Mouse (Mus musculus): ENCODE data around the gene Atp8a2. TPM values are rescaled to one million over a fixed set of nuclear protein-coding genes. Genes with fewer than 3 reads are reported as not detected.
"Not testable (repeated sequence)": the region's sequence is repeated elsewhere in the genome, so short reads cannot be mapped to it uniquely, and the experiment has no call there.

Gene Atp8a2
- polyA plus RNA-seq, 1 experiment from 2014 or later, result 6.1 TPM

GRCm38 (mm10) chr14:59626711-59627110, 570.3 kb downstream of the Atp8a2 start:
- H3K9ac ChIP-seq, result peak overlapping the region; percentile 85
- peaks cover 9% of the 10 kb centered on the region for H3K36me3 ChIP-seq
- peaks cover 23% of the 10 kb centered on the region for H3K27me3 ChIP-seq
- H3K4me3 ChIP-seq, result peak overlapping the region; percentile 67
- no peaks in the 10 kb centered on the region for H3K9me3 ChIP-seq
- peak overlapping the region; percentile 85 for H3K4me2 ChIP-seq (replicated peaks)
- WGBS, result 16% methylated on average over 8 of the region's 8 CpGs
- peaks cover 24% of the 10 kb centered on the region for H3K4me1 ChIP-seq
- peak overlapping the region; percentile 75 for H3K27ac ChIP-seq
- ATAC-seq (ENCODE audit: insufficient number of reproducible peaks, insufficient read depth, low FRiP score, low TSS enrichment), result no peak

DNA sequence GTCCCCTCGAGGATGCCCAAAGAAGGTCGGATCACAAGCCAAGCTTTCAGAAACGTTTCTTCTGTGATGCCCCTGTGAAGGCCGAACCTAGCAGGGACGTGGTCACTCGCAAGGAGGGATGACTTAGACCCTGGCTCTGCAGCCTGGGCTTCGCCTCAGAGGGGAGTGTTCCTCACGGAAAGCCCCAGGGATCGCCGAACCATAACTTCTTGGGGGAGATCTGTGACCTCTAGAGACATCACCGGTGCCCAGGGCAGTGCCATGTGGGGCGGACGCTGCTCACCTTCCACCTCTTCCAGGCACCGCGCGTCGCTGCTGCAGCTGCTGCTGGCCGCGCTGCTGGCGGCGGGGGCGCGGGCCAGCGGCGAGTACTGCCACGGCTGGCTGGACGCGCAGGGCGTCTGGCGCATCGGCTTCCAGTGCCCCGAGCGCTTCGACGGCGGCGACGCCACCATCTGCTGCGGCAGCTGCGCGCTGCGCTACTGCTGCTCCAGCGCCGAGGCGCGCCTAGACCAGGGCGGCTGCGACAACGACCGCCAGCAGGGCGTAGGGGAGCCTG, 571.1 kb downstream of the Atp8a2 start:
- peaks cover 23% of the 10 kb centered on the region for H3K27me3 ChIP-seq
- no peak for ATAC-seq (ENCODE audit: insufficient number of reproducible peaks, insufficient read depth, low FRiP score, low TSS enrichment)
- WGBS, result under 1% methylated on average over 51 of the region's 51 CpGs
- peaks cover 24% of the 10 kb centered on the region for H3K4me1 ChIP-seq
- peak overlapping the region; percentile 67 for H3K4me3 ChIP-seq
- no peaks in the 10 kb centered on the region for H3K9me3 ChIP-seq
- H3K9ac ChIP-seq, result peak overlapping the region; percentile 85
- peaks cover 9% of the 10 kb centered on the region for H3K36me3 ChIP-seq
- peak overlapping the region; percentile 85 for H3K4me2 ChIP-seq (replicated peaks)
- H3K27ac ChIP-seq, result peak overlapping the region; percentile 86

- Histone ChIP-seq H3K27me3 (peaks cover 23% of the 10 kb centered on the region), H3K4me2 (replicated peaks) (peak within 1 kb of the TSS; percentile 85), H3K4me3 (peak within 1 kb of the TSS; percentile 67), H3K36me3 (peaks cover 9% of the 10 kb centered on the region), H3K4me1 (peaks cover 24% of the 10 kb centered on the region), H3K9ac (peak within 1 kb of the TSS; percentile 85), H3K9me3 (no peaks in the 10 kb centered on the region), H3K27ac (peak within 1 kb of the TSS; percentile 86)
- WGBS, result under 1% methylated on average over 65 of the region's 65 CpGs
- ATAC-seq (ENCODE audit: insufficient number of reproducible peaks, insufficient read depth, low FRiP score, low TSS enrichment), result peak; percentile 73
These were observed 571.7 kb downstream of the Atp8a2 start, which contains the start of gene Shisa2 for GRCm38 (mm10) chr14:59625158-59625805. Gene Shisa2 (plus strand): TSS chr14:59625308.

- Histone ChIP-seq H3K4me3 (no peak overlapping the region; the same call in 1 of the 2 replicates), H3K9ac (no peak overlapping the region), H3K9me3 (no peaks in the 10 kb centered on the region), H3K4me2 (replicated peaks) (peak overlapping the region; percentile 85), H3K27ac (no peak overlapping the region), H3K4me1 (peaks cover 18% of the 10 kb centered on the region), H3K27me3 (peaks cover 21% of the 10 kb centered on the region), H3K36me3 (no peaks in the 10 kb centered on the region)
- WGBS, result 24% methylated on average over 9 of the region's 9 CpGs
- no peak for ATAC-seq (ENCODE audit: insufficient number of reproducible peaks, insufficient read depth, low FRiP score, low TSS enrichment)
These were observed 572.6 kb downstream of the Atp8a2 start for GRCm38 (mm10) chr14:59624326-59624885.

DNA sequence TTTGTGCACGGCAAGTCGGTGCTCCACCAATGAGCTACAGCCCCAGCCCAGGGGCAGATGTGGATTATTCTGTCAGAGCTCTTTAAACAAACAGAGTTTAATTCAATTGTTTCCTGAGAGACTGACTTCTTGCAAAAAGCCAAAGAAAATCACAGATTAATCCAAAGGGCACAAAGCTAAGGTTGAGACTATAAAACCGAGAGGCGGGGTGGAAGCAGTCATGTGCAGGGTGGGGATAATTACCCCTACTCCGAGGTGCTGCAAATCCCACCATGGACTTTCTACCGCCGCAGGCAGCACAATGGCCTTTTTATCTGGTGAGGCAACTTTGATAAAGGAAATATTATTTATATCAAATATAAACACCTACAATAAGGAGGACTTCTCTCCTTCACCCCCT, 580.2 kb downstream of the Atp8a2 start:
- no peak overlapping the region for H3K9ac ChIP-seq
- no peaks in the 10 kb centered on the region for H3K4me1 ChIP-seq
- no peaks in the 10 kb centered on the region for H3K27me3 ChIP-seq
- H3K9me3 ChIP-seq, result no peaks in the 10 kb centered on the region
- no peak overlapping the region for H3K27ac ChIP-seq
- no peaks in the 10 kb centered on the region for H3K36me3 ChIP-seq
- H3K4me3 ChIP-seq, result no peak overlapping the region
- no peak overlapping the region for H3K4me2 ChIP-seq (replicated peaks)
- WGBS, result 53% methylated on average over 7 of the region's 7 CpGs
- no peak for ATAC-seq (ENCODE audit: insufficient number of reproducible peaks, insufficient read depth, low FRiP score, low TSS enrichment)

DNA sequence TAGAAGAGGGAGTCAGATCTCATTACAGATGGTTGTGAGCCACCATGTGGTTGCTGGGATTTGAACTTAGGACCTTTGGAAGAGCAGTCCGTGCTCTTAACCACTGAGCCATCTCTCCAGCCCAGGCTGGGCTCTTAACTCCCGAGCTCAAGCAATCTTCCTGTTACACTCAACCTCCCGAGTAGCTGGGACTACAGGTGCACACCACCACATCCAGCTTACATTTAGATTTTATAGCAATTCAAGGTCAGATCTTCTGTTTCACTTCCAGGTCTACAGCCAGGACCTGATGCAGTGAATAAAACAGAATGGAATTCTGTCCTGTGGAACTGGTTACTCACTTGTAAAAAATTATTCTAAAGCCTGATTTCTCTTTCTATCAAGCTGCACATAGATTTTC, 582.8 kb downstream of the Atp8a2 start:
- H3K27me3 ChIP-seq; H3K9me3 ChIP-seq; H3K4me2 ChIP-seq (replicated peaks); H3K27ac ChIP-seq; H3K9ac ChIP-seq; H3K4me1 ChIP-seq; H3K4me3 ChIP-seq; H3K36me3 ChIP-seq; ATAC-seq (ENCODE audit: insufficient number of reproducible peaks, insufficient read depth, low FRiP score, low TSS enrichment): not testable (repeated sequence)
- 73% methylated on average over 3 of the region's 3 CpGs for WGBS

DNA sequence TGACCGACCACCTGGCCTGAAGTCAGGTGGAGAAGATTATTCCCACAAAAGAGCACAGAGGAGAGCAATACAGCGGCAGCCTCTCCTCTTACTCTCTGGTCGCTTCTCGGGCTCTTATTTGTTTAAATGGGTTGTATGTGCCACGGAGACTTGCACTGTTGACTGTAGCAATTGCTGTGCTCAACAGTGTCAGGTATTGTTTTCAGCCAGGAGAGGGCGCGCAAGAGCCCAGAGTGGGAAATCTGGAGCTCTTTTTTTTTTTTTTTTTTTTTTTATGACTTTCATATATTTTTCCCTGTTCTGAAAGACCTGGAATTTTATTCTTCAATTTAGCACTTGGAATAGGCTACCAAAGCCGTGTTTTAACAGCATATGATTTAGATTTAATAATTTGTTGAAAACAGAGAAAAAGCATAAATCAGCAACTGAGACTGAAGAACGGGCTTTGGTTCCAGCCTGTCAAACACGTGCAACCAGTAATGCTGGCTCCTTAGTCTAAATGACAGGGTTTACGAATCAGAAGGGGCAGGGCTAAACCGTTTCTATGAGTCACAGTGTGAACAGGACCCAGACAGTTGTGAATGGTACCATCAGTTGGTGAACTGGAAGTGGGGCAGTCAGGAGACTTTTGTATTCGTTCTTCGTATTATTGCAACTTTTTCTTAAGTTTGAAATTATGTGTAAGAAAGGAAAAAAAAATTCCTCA, 583.9 kb downstream of the Atp8a2 start:
- no peaks in the 10 kb centered on the region for H3K9me3 ChIP-seq
- H3K4me2 ChIP-seq (replicated peaks), result no peak overlapping the region
- no peak overlapping the region for H3K4me3 ChIP-seq
- no peaks in the 10 kb centered on the region for H3K27me3 ChIP-seq
- no peak overlapping the region for H3K27ac ChIP-seq
- no peaks in the 10 kb centered on the region for H3K4me1 ChIP-seq
- WGBS, result 50% methylated on average over 14 of the region's 14 CpGs
- no peak for ATAC-seq (ENCODE audit: insufficient number of reproducible peaks, insufficient read depth, low FRiP score, low TSS enrichment)
- no peak overlapping the region for H3K9ac ChIP-seq
- no peaks in the 10 kb centered on the region for H3K36me3 ChIP-seq

GRCm38 (mm10) chr14:59607021-59607420, 590.0 kb downstream of the Atp8a2 start:
- Histone ChIP-seq H3K27ac (no peak overlapping the region), H3K4me3 (no peak overlapping the region), H3K4me1 (no peaks in the 10 kb centered on the region), H3K27me3 (no peaks in the 10 kb centered on the region), H3K9ac (no peak overlapping the region), H3K9me3 (no peaks in the 10 kb centered on the region), H3K4me2 (replicated peaks) (no peak overlapping the region), H3K36me3 (no peaks in the 10 kb centered on the region)
- no peak for ATAC-seq (ENCODE audit: insufficient number of reproducible peaks, insufficient read depth, low FRiP score, low TSS enrichment)
- 33% methylated on average over 3 of the region's 3 CpGs for WGBS

DNA sequence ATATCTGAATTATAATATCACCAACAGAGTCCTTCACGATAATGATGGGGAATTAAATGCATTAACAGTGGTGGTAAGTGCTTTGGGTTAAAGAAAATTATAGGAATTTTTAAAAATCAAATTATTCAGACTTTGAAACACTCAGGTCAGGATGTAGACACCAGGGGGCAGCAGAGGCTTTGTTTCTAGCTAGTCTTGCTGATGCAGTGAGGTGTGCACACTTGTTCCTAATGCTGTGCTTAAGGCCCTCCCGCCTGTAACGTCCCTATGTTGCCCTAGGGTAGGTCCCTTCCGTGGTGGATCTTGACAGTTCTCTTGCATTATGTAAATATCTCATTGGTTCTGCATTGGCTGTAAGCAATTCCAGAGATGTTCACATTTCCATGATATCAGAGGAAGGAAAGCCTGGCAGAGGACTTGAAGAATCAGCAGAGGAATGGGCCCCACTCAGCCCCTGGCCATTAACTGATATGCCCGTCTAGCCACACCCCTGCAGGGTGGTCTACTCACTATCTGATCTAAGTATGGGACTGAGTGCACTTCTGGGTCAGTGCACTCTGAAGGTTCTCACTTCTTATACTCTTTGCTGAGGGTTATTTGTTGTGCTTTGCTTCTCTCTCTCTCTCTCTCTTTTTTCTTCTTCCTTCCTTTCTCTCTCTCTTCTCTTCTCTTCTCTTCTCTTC, 591.2 kb downstream of the Atp8a2 start:
- Histone ChIP-seq H3K4me3 (no peak overlapping the region), H3K27ac (no peak overlapping the region), H3K4me2 (replicated peaks) (no peak overlapping the region), H3K36me3 (no peaks in the 10 kb centered on the region), H3K27me3 (no peaks in the 10 kb centered on the region), H3K4me1 (no peaks in the 10 kb centered on the region), H3K9me3 (no peaks in the 10 kb centered on the region), H3K9ac (no peak overlapping the region)
- no peak for ATAC-seq (ENCODE audit: insufficient number of reproducible peaks, insufficient read depth, low FRiP score, low TSS enrichment)
- WGBS, result 22% methylated on average over 5 of the region's 5 CpGs

DNA sequence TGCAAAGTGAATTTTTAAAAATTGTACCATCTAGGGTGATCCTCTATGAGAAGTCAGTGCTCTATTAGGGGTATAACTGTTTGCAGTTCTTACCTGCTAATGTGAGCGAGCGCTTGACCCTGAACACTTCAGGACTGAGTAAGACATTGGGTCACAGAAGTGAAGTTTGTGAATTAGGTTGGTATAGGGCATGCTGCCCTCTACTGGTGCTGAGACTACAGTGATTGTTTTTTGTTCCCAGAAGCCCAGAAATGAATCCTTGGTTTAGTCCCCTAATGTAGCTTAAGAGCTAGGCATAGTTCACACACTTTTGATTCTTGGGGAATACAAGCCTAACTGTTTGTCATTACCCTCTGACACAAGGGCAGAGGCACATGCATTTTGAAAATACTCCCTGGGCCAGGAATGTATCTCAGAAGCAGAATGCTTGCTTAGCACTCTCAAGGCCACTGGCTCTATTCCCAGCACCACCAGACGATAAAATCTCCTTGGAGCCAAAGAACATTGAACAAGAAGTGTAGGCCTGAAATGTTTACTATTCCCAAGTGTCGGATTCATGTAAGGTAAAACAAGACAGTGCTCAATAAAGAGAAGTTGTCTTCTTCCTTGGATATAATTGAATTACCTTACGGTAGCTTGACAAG, 592.9 kb downstream of the Atp8a2 start:
- ATAC-seq (ENCODE audit: insufficient number of reproducible peaks, insufficient read depth, low FRiP score, low TSS enrichment), result no peak
- Histone ChIP-seq H3K27me3 (no peaks in the 10 kb centered on the region), H3K9ac (no peak overlapping the region), H3K4me2 (replicated peaks) (no peak overlapping the region), H3K9me3 (no peaks in the 10 kb centered on the region), H3K4me1 (no peaks in the 10 kb centered on the region), H3K4me3 (no peak overlapping the region), H3K36me3 (no peaks in the 10 kb centered on the region), H3K27ac (no peak overlapping the region)
- 74% methylated on average over 5 of the region's 5 CpGs for WGBS

- Histone ChIP-seq H3K27me3 (no peaks in the 10 kb centered on the region), H3K4me2 (replicated peaks) (peak overlapping the region; percentile 97), H3K36me3 (0 out of 2 replicates have a peak, but pooled peaks cover 4% of the 10 kb centered on the region), H3K4me3 (peak overlapping the region; percentile 89), H3K4me1 (peaks cover 9% of the 10 kb centered on the region; the same call in 1 of the 2 replicates), H3K9me3 (no peaks in the 10 kb centered on the region), H3K9ac (peak overlapping the region; percentile 82), H3K27ac (0 out of 2 replicates have a peak overlapping the region, but pooled peaks have one; percentile 46)
- 5% methylated on average over 8 of the region's 8 CpGs for WGBS
- ATAC-seq (ENCODE audit: insufficient number of reproducible peaks, insufficient read depth, low FRiP score, low TSS enrichment), result peak; percentile 60; the same call in 1 of the 2 replicates
These were observed 598.7 kb downstream of the Atp8a2 start for GRCm38 (mm10) chr14:59598260-59598627.

Data from embryonic facial prominence, embryonic 12.5 days (tissue).